Mouse (Mus musculus) cerebellum, adult 8-10 months (tissue): ENCODE results near the gene Celf6.
A peak's percentile ranks its signal among the peaks of the same experiment; 100 is the strongest.

Experiments
- DNase-seq: peaks from one replicate; pipeline ENCODE4 v3.0.0; 2022

The Celf6 gene

DNA sequence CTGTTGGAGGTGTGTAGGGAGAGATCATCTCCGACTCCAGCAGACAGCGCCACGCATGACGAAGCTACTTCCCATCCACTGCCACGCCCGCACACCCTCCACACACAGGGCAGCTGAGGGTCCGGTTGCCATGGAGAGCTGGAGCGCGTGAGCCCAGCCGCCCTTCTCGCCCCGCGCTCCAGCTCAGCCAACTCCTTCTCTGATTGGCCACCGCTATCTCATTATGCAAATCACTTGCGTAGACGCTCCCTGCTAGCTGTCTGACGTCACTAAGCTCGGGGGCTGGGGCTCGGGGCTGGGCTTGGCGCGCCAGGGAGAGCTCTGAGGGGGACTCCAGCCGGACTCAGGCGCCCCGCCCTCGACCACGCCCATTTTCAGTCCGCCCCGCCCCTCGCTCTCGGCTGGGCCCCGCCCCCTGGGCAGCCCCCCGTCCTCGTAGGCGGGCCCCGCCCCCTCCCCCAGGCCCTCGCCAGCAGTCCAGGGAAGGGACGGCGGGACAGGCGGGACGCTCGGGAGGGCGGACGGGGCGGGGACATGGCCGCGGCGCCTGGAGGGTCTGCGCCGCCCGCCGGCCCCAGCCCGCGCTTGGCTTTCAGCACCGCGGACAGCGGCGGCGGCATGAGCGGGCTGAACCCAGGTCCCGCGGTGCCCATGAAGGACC, at the start of gene Celf6:
Celf6 (plus strand) TSS at position 74 of the 661 bp plus-strand sequence.
- peak; percentile 91 for DNase-seq

DNA sequence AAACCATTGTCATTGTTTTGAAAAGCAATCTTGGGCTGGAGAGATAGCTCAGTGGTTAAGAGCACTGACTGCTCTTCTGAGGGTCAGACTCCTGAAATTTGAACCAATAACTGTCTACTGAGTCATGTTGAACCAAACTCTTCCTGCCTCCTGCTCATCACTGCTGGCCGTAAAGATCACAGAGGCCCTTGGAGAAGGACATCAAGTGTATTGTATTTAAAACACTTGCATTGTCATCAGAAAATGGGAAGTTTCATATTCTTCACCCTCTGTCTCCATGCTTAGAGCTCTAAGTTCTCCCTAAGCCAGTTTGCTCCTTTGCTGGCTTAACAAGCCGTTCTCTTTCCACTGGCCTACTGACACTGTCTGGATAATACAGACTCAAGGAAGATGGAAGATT, 49.4 kb upstream of the Celf6 start:
- DNase-seq = no peak

- DNase-seq = no peak
Observed at GRCm38 (mm10) chr9:59531645-59532044, 46.1 kb upstream of the Celf6 start.

GRCm38 (mm10) chr9:59533422-59533821, 44.3 kb upstream of the Celf6 start:
- no peak for DNase-seq

DNA sequence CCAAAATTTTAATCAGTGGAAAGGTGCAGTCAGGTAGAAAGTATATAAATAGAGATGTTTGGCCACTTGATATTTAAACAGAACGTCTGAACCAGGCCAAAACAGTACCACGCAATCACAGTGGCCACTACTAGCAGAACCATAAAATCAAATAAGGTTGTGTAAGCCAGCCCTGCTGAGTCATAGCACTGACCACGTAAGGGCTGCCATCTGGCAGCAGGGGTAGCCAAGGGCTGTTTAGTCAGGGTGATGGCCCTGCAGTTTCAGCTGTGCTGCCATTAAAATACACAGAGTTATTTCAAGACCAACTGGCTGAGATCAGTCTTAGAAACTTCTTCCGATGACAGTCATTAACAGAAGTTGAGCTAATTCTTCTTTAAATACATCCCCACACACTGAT, 43.8 kb upstream of the Celf6 start:
- DNase-seq = peak; percentile 69

GRCm38 (mm10) chr9:59537651-59538050, 40.1 kb upstream of the Celf6 start:
- no peak for DNase-seq

DNA sequence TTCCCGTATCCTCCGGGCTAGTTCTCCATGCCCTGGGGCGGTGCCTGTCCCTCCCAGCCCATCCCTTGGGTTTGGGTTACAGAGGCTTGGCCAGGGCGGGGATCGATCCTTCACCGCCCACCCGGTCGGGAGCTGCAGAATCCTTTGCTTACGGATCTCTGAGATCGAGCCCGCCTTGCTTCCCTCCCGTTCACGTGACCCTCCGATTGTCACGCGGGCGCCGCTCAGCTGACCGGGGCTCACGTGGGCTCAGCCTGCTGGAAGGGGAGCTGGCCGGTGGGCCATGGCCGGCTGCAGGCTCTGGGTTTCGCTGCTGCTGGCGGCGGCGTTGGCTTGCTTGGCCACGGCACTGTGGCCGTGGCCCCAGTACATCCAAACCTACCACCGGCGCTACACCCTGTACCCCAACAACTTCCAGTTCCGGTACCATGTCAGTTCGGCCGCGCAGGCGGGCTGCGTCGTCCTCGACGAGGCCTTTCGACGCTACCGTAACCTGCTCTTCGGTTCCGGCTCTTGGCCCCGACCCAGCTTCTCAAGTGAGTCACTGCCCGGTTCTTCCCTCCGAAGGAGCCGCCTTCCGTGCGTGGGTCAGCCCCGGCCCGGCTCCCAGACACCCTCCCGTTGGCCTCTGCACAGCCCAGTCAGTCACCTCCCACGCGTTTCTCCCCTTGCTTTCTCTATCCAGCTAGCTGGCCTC, 38.1 kb upstream of the Celf6 start, which contains the start of the genes Hexa and Tmem202:
Hexa (plus strand) TSS at position 100 of the 697 bp plus-strand sequence.
Tmem202 (minus strand) TSS at position 407 of the 697 bp plus-strand sequence.
- DNase-seq = peak; percentile 71

DNA sequence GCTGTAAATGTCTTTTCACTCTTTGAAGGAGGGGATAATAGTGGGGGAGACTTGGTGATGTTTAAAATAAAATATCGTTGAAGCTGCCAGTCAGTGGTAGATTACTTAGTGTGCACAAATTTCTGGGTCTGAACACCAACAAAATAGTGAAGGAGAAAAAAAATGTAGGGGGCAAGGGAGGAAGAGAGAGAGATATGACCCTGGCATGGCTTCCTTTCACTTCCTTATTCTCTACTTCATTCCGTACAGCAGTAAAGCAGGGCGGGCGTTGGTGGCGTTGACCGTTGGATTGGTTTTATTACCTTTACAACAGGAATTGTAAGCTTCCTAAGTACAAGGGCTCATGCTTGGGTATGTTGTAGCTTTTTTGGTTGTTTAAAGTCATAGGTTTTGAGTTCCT, 36.1 kb upstream of the Celf6 start:
- DNase-seq = no peak

GRCm38 (mm10) chr9:59542766-59543324, 34.9 kb upstream of the Celf6 start:
- no peak for DNase-seq

GRCm38 (mm10) chr9:59544739-59545138, 33.0 kb upstream of the Celf6 start:
- no peak for DNase-seq

DNA sequence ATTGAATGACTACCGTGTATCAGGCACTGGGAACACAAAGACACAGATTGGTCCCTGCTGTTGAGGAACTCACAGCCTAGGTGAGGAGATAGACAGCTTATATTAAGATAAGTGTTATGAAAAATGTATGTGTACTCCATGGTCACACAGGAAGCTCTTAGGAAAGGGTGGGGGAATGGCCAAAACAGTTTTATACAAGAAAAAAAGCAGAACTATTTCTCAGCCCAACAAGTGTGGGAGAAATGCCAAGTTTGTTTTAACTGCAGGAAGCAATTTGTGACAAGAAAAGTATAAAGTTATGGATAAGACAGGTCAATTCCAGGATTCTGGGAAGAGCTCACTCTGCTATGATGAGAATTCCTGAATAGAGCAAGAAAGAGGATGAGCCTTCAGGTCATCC, 29.8 kb upstream of the Celf6 start:
- DNase-seq = no peak

DNA sequence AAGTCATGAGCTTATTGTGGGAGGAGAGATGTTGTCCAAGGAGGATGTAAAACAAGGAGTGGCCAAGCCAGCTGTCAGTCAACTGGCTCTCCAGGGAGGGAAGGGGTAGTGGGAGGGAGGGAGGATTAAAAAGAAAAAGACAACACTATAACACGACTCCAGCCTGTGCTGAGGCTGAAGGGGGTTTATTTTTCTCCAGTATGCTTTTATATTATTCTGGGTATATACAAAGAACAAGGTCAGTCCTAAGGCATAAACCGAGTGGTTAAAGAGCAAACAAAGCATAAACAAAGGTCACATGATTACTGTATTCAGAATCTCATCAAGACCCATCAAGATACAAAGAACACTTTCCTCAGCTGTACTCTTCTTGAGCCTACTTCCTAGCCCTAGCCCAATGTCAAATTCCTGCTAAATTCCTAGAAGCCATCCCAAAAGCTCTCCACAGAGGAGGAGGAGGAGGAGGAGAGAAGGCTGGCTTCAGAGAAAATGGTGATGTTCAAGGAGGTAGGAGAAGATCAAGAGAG, 28.7 kb upstream of the Celf6 start:
- no peak for DNase-seq

GRCm38 (mm10) chr9:59550077-59550476, 27.6 kb upstream of the Celf6 start:
- no peak for DNase-seq

GRCm38 (mm10) chr9:59551017-59551416, 26.7 kb upstream of the Celf6 start:
- no peak for DNase-seq

- no peak for DNase-seq
Observed at GRCm38 (mm10) chr9:59551620-59552031, 26.1 kb upstream of the Celf6 start.

- no peak for DNase-seq
Observed at GRCm38 (mm10) chr9:59552610-59553009, 25.1 kb upstream of the Celf6 start.

DNA sequence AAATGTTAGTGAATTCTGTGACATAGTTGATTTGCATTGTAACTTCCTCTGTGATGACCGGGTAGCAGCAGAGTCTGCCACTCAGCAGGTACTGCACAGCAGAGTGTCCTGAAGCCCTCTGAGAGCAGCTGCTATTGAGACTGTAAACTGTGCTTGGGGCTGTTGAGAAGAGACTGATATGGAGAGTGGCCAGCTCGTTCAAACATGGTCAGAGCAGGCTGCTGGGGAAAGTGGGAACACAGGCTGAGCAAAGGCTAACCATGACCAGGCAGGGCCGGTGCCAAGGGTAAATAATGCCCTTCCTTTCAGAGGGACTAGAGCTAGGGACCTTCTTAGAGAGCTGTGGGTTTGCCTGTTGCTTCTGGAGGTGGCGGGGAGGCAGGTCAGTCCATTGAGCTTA, 24.0 kb upstream of the Celf6 start:
- no peak for DNase-seq

DNA sequence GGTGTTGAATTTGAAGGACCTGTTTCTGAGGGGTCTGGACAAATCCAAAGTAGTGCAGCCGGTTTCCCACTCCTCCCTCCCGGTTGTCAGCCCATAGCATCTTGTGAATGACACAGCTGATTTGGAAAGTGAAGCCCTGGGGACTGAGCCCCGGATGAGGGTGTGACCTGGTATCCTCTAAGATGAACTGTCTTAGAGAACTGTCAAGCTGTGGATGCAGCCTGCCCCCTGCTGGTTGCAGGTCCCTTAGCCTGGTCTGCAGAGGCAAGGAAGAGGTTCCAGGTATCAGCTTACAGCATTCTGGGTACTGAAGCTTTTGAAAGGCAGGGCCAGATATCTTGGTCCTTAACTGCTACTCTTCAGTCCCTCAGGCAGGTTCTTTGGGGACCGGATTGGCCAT, 12.1 kb upstream of the Celf6 start:
- DNase-seq = peak; percentile 56

GRCm38 (mm10) chr9:59567111-59567510, 10.6 kb upstream of the Celf6 start:
- peak; percentile 43 for DNase-seq

DNA sequence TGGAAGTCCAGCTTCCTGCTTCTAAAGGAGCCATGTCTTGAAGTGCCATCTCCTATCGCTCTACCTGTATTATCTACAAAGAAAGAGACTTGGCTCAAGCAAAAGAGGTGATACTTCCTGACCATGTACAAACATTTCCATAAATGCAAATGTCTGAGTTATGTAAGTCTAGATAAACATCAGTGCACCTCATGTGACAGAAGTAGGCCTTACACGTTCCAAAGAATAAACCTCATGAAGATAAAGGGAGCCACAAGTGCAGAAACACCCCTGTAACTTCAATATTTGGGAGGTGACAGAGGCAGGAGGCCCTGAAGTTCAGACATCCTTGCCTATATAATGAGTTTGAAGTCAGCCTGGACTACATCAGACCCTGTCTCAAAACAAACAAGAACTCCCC, 5.9 kb upstream of the Celf6 start:
- no peak for DNase-seq

- DNase-seq = no peak
Observed at GRCm38 (mm10) chr9:59577401-59577800, 316 bp upstream of the Celf6 start.

GRCm38 (mm10) chr9:59578505-59578867, 769 bp downstream of the Celf6 start:
- DNase-seq = no peak

DNA sequence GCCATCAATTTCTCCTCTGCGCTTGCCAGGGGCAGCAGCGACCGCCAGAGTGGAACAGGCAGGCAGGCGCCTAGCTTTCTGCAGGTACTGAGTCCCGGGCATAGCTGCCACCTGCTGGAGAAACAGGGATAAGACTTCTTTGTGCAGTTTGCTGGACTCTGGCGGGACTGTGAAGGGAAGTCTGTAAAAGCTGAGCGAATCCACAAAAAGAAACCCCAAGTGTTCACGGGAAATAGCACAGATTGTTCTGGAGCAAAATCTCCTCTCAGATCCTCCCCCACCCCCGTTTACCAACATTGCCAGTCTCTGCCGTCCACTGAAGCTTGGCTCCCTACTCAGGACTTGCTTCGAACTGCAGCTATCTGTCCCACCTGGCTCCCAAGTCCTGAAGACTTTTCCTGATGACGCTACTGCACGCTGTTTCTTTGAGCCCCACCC, 7.2 kb downstream of the Celf6 start:
- peak; percentile 75 for DNase-seq

- DNase-seq = no peak
Observed at GRCm38 (mm10) chr9:59588252-59588651, 10.5 kb downstream of the Celf6 start.
